Mouse (Mus musculus) heart, adult 2 months (tissue): ENCODE results near the gene Psmc1. TPM values are rescaled to one million over a fixed set of nuclear protein-coding genes. Genes with fewer than 3 reads are reported as not detected.

Experiments
- DNase-seq, 2 experiments: peaks; one replicate each; pipeline ENCODE4 v3.0.0; 2021
- H3K27ac ChIP-seq: fragments of 200-600 bp; 2 replicates; pipeline ENCODE4 v1.8.1; 2022
- H3K27me3 ChIP-seq: fragments of 200-500 bp; 2 replicates; pipeline ENCODE4 v1.6.1; 2012; ENCODE audit warnings: mild to moderate bottlenecking, low read length, inconsistent platforms, mixed read lengths; ENCODE audit not compliant: control insufficient read depth, insufficient read depth
- H3K36me3 ChIP-seq: fragments of 200-500 bp; 2 replicates; pipeline ENCODE4 v1.6.1; 2012; ENCODE audit warnings: low read length, inconsistent platforms; ENCODE audit not compliant: control insufficient read depth, insufficient read depth
- H3K4me1 ChIP-seq: fragments of 200-500 bp; 2 replicates; pipeline ENCODE4 v1.6.1; 2011; ENCODE audit warnings: low read length; ENCODE audit not compliant: control insufficient read depth, insufficient read depth
- H3K4me3 ChIP-seq: fragments of 200-600 bp; 2 replicates; pipeline ENCODE4 v1.8.1; 2022
- H3K79me2 ChIP-seq: fragments of 200-500 bp; replicated peaks from 2 replicates; pipeline ENCODE4 v1.6.1; 2012; ENCODE audit warnings: mild to moderate bottlenecking, inconsistent platforms, low read length, moderate library complexity, mixed read lengths; ENCODE audit not compliant: control insufficient read depth, insufficient read depth
- H3K9ac ChIP-seq: fragments of 200-500 bp; 2 replicates; pipeline ENCODE4 v1.6.1; 2012; ENCODE audit warnings: low read depth, mild to moderate bottlenecking, control low read depth, inconsistent platforms, low read length, mixed read lengths
- CTCF ChIP-seq: fragments of 200-600 bp; IDR thresholded peaks from 2 replicates; pipeline ENCODE4 v1.8.1; 2022; ENCODE audit warnings: antibody characterized with exemption, mild to moderate bottlenecking, moderate library complexity
- EP300 ChIP-seq: fragments of 200-500 bp; IDR thresholded peaks from 2 replicates; pipeline ENCODE4 v1.6.1; 2011; ENCODE audit warnings: low read depth, low read length, control low read depth; ENCODE audit not compliant: insufficient read depth
- POLR2A ChIP-seq: fragments of 200-500 bp; IDR thresholded peaks from 2 replicates; pipeline ENCODE4 v1.6.1; 2011; ENCODE audit warnings: mild to moderate bottlenecking, low read depth, low read length, control low read depth; ENCODE audit not compliant: insufficient read depth
- WGBS: fragments of 180-500 bp; shearing (Covaris S2); methylation state at CpG from one replicate; pipeline ENCODE4 v1.1.7; 2018; 5-methylcytosine and 5-hydroxymethylcytosine counted together
- intact Hi-C: fragments of 180-260 bp; cut with DNase I; formaldehyde crosslinking; loops from one replicate; pipeline ENCODE4 v1.15.1; 2025
- polyA plus RNA-seq: library from polyadenylated mRNA; depleted of rRNA; stranded (reverse); fragments of >200 nt; gene quantifications from 2 replicates; pipeline ENCODE4 v1.2.3, GENCODE M21; 2012; rRNA removed
- total RNA-seq, 2 experiments: library from RNA; stranded (reverse); gene quantifications; 2 replicates each; pipeline ENCODE4 v1.2.3; 2021

Gene Psmc1
- total and polyA plus RNA-seq, 3 experiments: 40.8 to 132 (median 124) TPM

- no peaks in the 10 kb centered on the region for H3K79me2 ChIP-seq
- no peak overlapping the region for H3K27ac ChIP-seq
- no peak overlapping the region for H3K4me3 ChIP-seq
- no peak overlapping the region for H3K9ac ChIP-seq
- no peak for DNase-seq
- H3K36me3 ChIP-seq: no peaks in the 10 kb centered on the region
- H3K4me1 ChIP-seq: peaks cover 2% of the 10 kb centered on the region; the same call in 1 of the 2 replicates
- no peaks in the 10 kb centered on the region for H3K27me3 ChIP-seq
- no peak for TF ChIP-seq POLR2A
- no peak for TF ChIP-seq CTCF
- no peak for TF ChIP-seq EP300
- intact Hi-C loops: loop anchor here (10.0 kb wide), 1 partner anchor 670 kb away; no protein-coding TSS in a partner anchor
- WGBS: 71% methylated on average over 7 of the region's 7 CpGs
These were observed 55.1 kb downstream of the Psmc1 start for GRCm38 (mm10) chr12:100164991-100165500.

GRCm38 (mm10) chr12:100166177-100166576 is 56.2 kb downstream of the Psmc1 start:
- no peak overlapping the region for H3K4me3 ChIP-seq
- no peaks in the 10 kb centered on the region for H3K27me3 ChIP-seq
- H3K36me3 ChIP-seq: no peaks in the 10 kb centered on the region
- DNase-seq: peak; percentile 11 to 28
- H3K9ac ChIP-seq: no peak overlapping the region
- no peaks in the 10 kb centered on the region for H3K79me2 ChIP-seq
- H3K4me1 ChIP-seq: peaks cover 2% of the 10 kb centered on the region; the same call in 1 of the 2 replicates
- H3K27ac ChIP-seq: no peak overlapping the region
- intact Hi-C loops: loop anchor here (10.0 kb wide), 1 partner anchor 669 kb away; no protein-coding TSS in a partner anchor
- TF ChIP-seq CTCF (peak; percentile 63), EP300 (no peak), POLR2A (no peak)
- 35% methylated on average over 3 of the region's 3 CpGs for WGBS

DNA sequence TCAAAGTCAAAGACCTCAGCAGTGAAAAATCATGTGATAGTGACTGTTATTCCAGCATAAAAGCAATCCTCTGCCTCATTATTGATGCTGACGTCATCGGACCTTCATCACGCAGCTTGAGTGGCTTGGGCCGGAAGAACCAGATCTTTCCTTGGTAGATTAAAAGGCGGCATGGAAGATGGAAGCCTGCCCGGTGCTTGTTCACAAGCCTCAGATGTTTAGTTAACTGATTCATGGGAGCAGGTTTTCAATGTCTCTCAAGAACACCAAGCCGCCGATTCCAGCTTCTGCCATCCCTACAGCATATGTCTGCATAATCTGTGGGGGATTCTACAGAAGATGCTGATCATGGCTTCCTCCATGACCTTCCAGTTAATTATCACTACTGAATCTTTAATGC is 57.0 kb downstream of the Psmc1 start:
- WGBS: 86% methylated on average over 8 of the region's 8 CpGs
- Histone ChIP-seq H3K4me3 (no peak overlapping the region), H3K36me3 (no peaks in the 10 kb centered on the region), H3K27ac (no peak overlapping the region), H3K79me2 (no peaks in the 10 kb centered on the region), H3K9ac (no peak overlapping the region), H3K27me3 (no peaks in the 10 kb centered on the region), H3K4me1 (peaks cover 2% of the 10 kb centered on the region; the same call in 1 of the 2 replicates)
- TF ChIP-seq POLR2A (no peak), CTCF (no peak), EP300 (no peak)
- intact Hi-C loops: loop anchor here (10.0 kb wide), 1 partner anchor 668 kb away; no protein-coding TSS in a partner anchor
- DNase-seq: no peak

DNA sequence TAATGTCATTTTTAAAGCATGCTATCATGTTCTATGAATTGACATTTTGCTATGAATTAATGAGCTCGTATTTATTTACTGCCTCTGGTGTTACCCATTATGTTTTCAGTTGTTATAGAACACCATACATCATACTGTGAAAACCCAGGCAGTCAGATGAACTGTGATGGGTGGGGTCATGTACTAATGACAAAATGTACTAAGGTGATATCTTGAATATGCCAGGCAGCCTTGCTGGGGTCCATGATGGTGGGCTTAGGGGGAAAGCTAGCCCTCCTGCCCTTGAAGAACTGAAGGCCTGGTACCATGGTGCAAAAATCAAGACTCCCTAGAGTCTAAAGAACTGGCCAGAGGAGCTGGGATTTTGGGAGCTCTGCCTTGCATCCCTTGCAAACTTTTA is 57.5 kb downstream of the Psmc1 start:
- DNase-seq: no peak
- WGBS: 92% methylated on average over 1 of the region's 1 CpGs
- no peak for TF ChIP-seq CTCF
- TF ChIP-seq POLR2A: no peak
- no peak for TF ChIP-seq EP300
- no peak overlapping the region for H3K9ac ChIP-seq
- H3K79me2 ChIP-seq: no peaks in the 10 kb centered on the region
- intact Hi-C loops: loop anchor here (10.0 kb wide), 1 partner anchor 667 kb away; no protein-coding TSS in a partner anchor
- H3K27me3 ChIP-seq: no peaks in the 10 kb centered on the region
- peak overlapping the region; percentile 5; the same call in 1 of the 2 replicates for H3K4me3 ChIP-seq
- no peaks in the 10 kb centered on the region for H3K36me3 ChIP-seq
- peak overlapping the region; percentile 42 for H3K27ac ChIP-seq
- peaks cover 2% of the 10 kb centered on the region; the same call in 1 of the 2 replicates for H3K4me1 ChIP-seq

DNA sequence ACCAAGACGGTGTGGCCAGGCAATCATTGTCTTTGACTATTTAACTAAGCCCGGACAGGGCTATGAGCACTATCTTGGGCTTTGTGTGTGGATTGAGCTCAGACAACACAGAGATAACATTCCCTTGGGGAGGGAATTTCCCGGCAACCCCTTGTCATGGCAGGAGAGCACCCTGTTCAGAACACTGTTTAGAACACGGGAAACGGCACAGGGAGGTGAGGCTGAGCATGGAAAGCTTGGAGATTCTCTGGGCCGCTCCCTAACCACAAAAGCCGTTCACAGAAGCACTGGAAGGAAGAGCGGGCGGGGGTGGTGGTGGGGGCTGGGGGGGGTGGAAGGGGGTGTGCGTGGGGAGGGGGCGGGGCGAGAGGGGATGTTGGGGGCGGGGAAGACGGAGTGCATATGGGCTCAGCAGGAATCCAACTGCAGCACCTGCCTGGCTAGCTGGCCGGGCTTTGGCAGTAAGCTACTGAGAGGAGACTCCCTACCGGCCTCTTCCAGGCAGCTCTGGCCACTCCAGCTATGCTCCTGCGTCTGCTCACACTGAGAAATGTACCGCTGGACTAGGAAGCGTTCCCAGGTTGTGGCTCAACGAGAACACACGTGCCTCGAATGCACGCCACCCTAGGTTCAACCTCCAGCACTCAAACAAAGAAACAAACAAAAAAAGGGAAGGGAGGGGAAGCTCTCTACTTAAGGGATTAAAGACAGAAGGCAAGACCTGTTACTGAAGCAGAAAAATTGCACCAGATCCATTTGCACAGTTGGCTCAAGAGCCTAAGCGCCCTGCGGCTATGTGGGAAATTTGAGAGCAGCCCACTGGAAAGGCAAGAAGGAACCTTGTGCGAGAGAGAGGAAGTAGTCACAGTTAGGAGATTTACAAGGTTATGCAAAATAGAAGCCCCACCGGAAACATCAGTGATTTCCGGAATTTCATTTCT is 58.2 kb downstream of the Psmc1 start:
- Histone ChIP-seq H3K79me2 (no peaks in the 10 kb centered on the region), H3K27ac (peak overlapping the region; percentile 42), H3K36me3 (no peaks in the 10 kb centered on the region), H3K4me3 (peak overlapping the region; percentile 36), H3K4me1 (peaks cover 2% of the 10 kb centered on the region; the same call in 1 of the 2 replicates), H3K9ac (peak overlapping the region; percentile 18; the same call in 1 of the 2 replicates), H3K27me3 (no peaks in the 10 kb centered on the region)
- TF ChIP-seq CTCF: no peak
- TF ChIP-seq POLR2A: no peak
- no peak for TF ChIP-seq EP300
- WGBS: 10% methylated on average over 25 of the region's 28 CpGs
- peak; percentile 31 to 50 for DNase-seq
- intact Hi-C loops: loop anchor here (10.0 kb wide), 1 partner anchor 667 kb away; no protein-coding TSS in a partner anchor

DNA sequence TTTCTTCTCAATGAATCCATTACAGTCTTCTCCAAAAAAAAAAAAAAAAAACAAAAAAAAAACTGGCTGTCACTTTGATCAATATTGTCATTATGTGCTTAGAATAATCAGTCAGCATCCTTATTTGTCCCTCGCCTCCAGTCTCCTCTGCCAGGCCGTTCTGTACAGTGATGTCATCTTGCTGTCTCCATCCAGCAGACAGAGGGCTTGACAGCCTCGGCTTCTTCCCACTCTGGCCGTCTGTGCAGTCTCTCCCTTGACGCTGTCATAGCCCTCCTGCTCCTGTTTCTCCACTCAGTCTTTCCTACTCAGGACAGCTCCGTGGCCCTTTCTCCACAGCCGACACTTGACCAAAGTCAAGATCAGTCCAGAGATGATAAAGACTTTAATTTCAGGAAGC is 62.5 kb downstream of the Psmc1 start:
- no peak for TF ChIP-seq EP300
- TF ChIP-seq POLR2A: no peak
- TF ChIP-seq CTCF: no peak
- no peak overlapping the region for H3K4me3 ChIP-seq
- intact Hi-C loops: no loop called here
- no peak overlapping the region for H3K27ac ChIP-seq
- peaks cover 2% of the 10 kb centered on the region; the same call in 1 of the 2 replicates for H3K4me1 ChIP-seq
- no peak for DNase-seq
- no peaks in the 10 kb centered on the region for H3K36me3 ChIP-seq
- H3K79me2 ChIP-seq: no peaks in the 10 kb centered on the region
- no peaks in the 10 kb centered on the region for H3K27me3 ChIP-seq
- no peak overlapping the region for H3K9ac ChIP-seq
- 34% methylated on average over 7 of the region's 7 CpGs for WGBS

Other genes with a start within 250 kb of the Psmc1 start
- under 1 TPM in 1 of 2 experiments, not detected in 1; 0.13 TPM for gene Efcab11, start 225.7 kb upstream of the Psmc1 start, total RNA-seq
- 0.06 TPM in 1 of 2 replicates, not detected in the other for gene Efcab11, start 225.7 kb upstream of the Psmc1 start, polyA plus RNA-seq
- gene Tdp1, start 225.6 kb upstream of the Psmc1 start, total RNA-seq: 1 to 10 TPM; 7.9 to 9.6 TPM
- 7.3 and 10.3 TPM in 2 replicates for gene Tdp1, start 225.6 kb upstream of the Psmc1 start, polyA plus RNA-seq
- under 1 TPM; 0.31 to 0.39 TPM for gene Kcnk13, start 145.7 kb upstream of the Psmc1 start, total RNA-seq
- gene Kcnk13, start 145.7 kb upstream of the Psmc1 start, polyA plus RNA-seq: 0.35 TPM in 2 replicates
- 10 to 100 TPM in 1 of 2 experiments, 1 to 10 TPM in 1; 7.9 to 11.0 TPM for gene Nrde2, start 49.5 kb downstream of the Psmc1 start, total RNA-seq
- 5.1 and 6.9 TPM in 2 replicates for gene Nrde2, start 49.5 kb downstream of the Psmc1 start, polyA plus RNA-seq
- gene Calm1, start 89.3 kb downstream of the Psmc1 start, total RNA-seq: 100 to 1,000 TPM; 224 to 240 TPM
- 99.2 and 105 TPM in 2 replicates for gene Calm1, start 89.3 kb downstream of the Psmc1 start, polyA plus RNA-seq